ENCODE assay signal across 8 mouse cellular contexts in the genomic region with DNA sequence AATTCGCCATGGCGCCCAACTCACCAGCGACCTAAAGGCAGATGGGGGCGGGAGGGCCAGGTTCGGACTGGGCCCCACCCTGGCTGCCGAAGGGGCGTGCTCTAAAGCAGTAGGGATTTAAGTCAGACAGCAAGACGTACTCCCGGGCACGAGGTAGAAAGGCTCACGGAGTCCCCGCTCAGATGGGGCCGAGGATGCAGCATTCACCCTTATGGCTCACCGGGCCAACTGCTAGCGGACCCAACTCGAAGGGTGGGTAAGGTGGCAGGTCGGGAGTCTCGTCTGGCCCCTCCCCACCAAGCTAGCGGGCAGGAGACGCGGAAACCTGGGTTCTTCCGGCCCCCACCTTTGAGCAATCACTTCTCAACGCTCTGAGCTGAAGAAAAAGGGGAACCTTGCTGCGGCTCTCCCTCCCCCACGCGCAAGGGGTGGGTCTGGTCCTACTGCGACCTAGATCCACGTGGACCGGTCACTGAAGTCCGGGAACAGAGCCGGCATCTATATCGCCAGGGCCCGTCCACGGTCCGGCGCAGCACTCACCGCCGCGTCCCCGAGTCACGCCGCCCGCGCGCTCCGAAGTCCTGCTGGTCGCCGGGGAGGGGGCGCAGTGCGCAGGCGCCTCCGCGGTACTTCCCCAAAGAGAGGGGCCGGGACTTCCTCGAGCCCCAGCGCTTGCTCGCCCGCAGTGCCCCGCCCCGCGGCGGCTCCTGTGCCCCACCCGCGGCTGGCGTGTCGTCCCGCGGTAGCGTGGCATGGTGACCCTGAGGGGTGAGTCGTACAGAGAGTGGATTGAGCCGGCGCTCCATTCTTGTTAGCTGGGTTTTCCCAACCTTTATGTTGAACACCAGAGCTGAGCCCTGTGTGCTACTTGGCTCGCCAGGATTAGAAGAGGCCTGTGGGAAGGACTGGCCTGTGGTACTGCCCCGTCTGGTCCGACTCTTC. TPM values are rescaled to one million over a fixed set of nuclear protein-coding genes. Genes with fewer than 3 reads are reported as not detected.
DNase-seq lines count a peak whose midpoint lies in the region; ATAC-seq lines count a peak whose summit lies in the region.

A gene (minus strand): TSS at position 639 of the 942 bp plus-strand sequence.

- DNase-seq in CD4-positive helper T cell, adult 2 months (ENCODE audit: low read depth, low spot score): peak; percentile 92
- peak; percentile 89 for DNase-seq in brain, adult 2 months (ENCODE audit: low read depth, low spot score)
- DNase-seq in forebrain, embryonic 10.5 days (ENCODE audit: extremely low spot score, low spot score): peak; percentile 78
- peak; percentile 88 for DNase-seq in kidney, postnatal 14 days
- DNase-seq in neural tube, embryonic 11.5 days (ENCODE audit: low spot score): peak; percentile 84
- peak; percentile 61 for DNase-seq in telencephalon, adult 2 months (ENCODE audit: low read depth, low spot score)

- H3K4me3 ChIP-seq in forebrain, embryonic 10.5 days: peak within 1 kb of the TSS; percentile 80
- peak within 1 kb of the TSS; percentile 65 to 82 for H3K4me3 ChIP-seq in heart, embryonic 14.5 days (ENCODE audit: control insufficient read depth in 1 of 2, insufficient read depth in 1 of 2, low read depth in 1 of 2, low read length in 2 of 2)
- H3K4me3 ChIP-seq in liver, embryonic 15.5 days (replicated peaks): peak within 1 kb of the TSS; percentile 57
- peak within 1 kb of the TSS; percentile 67 for H3K4me3 ChIP-seq in neural tube, embryonic 11.5 days (ENCODE audit: low read depth, low read length)

- peaks cover 42% of the 10 kb centered on the region for H3K4me1 ChIP-seq in forebrain, embryonic 10.5 days
- peaks cover 4 to 8% of the 10 kb centered on the region in 2 experiments; a peak in 3 of 4 replicates for H3K4me1 ChIP-seq in heart, embryonic 14.5 days (ENCODE audit: control insufficient read depth in 2 of 2, insufficient read depth in 2 of 2, low read length in 2 of 2)
- H3K4me1 ChIP-seq in liver, embryonic 15.5 days (replicated peaks): peaks cover 7% of the 10 kb centered on the region
- H3K4me1 ChIP-seq in neural tube, embryonic 11.5 days (ENCODE audit: control insufficient read depth, insufficient read depth, low read length): peaks cover 8% of the 10 kb centered on the region

- H3K36me3 ChIP-seq in forebrain, embryonic 10.5 days (replicated peaks): peaks cover 29% of the 10 kb centered on the region
- H3K36me3 ChIP-seq in heart, embryonic 14.5 days (ENCODE audit: control insufficient read depth, insufficient read depth, low read length): peaks cover 12% of the 10 kb centered on the region
- 0 out of 2 replicates have a peak, but pooled peaks cover 4% of the 10 kb centered on the region for H3K36me3 ChIP-seq in liver, embryonic 15.5 days (replicated peaks)
- peaks cover 4% of the 10 kb centered on the region for H3K36me3 ChIP-seq in neural tube, embryonic 11.5 days (ENCODE audit: control insufficient read depth, insufficient read depth, low read length)

- peak; percentile 83 for ATAC-seq in heart, embryonic 14.5 days (ENCODE audit: insufficient number of reproducible peaks, insufficient read depth, low FRiP score, low read depth)
- ATAC-seq in liver, embryonic 15.5 days (ENCODE audit: insufficient read depth): peak; percentile 67
- ATAC-seq in neural tube, embryonic 11.5 days (ENCODE audit: insufficient read depth, low FRiP score, low TSS enrichment): peak; percentile 75

- H3K9ac ChIP-seq in heart, embryonic 14.5 days (ENCODE audit: low read length): peak within 1 kb of the TSS; percentile 81
- peak within 1 kb of the TSS; percentile 39 for H3K9ac ChIP-seq in liver, embryonic 15.5 days
- peak within 1 kb of the TSS; percentile 78 for H3K9ac ChIP-seq in neural tube, embryonic 11.5 days (ENCODE audit: low read length)

- peaks cover 25% of the 10 kb centered on the region for H3K27me3 ChIP-seq in forebrain, embryonic 10.5 days (ENCODE audit: poor library complexity, severe bottlenecking)
- no peaks in the 10 kb centered on the region for H3K27me3 ChIP-seq in heart, embryonic 14.5 days (ENCODE audit: control insufficient read depth, insufficient read depth, low read length)
- H3K27me3 ChIP-seq in liver, embryonic 15.5 days: peaks cover 29% of the 10 kb centered on the region
- no peaks in the 10 kb centered on the region for H3K27me3 ChIP-seq in neural tube, embryonic 11.5 days (ENCODE audit: control insufficient read depth, insufficient read depth, low read length)

- H3K4me2 ChIP-seq in heart, embryonic 14.5 days (ENCODE audit: low read length): peak within 1 kb of the TSS; percentile 91
- H3K4me2 ChIP-seq in liver, embryonic 15.5 days: peak within 1 kb of the TSS; percentile 74
- peak within 1 kb of the TSS; percentile 88 for H3K4me2 ChIP-seq in neural tube, embryonic 11.5 days (ENCODE audit: low read depth)

- under 1% methylated on average over 68 of the region's 75 CpGs for WGBS in forebrain, embryonic 10.5 days
- WGBS in heart, embryonic 14.5 days: under 1% methylated on average over 75 of the region's 75 CpGs
- WGBS in liver, embryonic 15.5 days (ENCODE audit: insufficient replicate concordance): under 1% methylated on average over 75 of the region's 75 CpGs
- 0% methylated on average over 74 of the region's 75 CpGs for WGBS in neural tube, embryonic 11.5 days

- no peaks in the 10 kb centered on the region for H3K9me3 ChIP-seq in forebrain, embryonic 10.5 days
- H3K9me3 ChIP-seq in heart, embryonic 14.5 days (ENCODE audit: control insufficient read depth, low read length): no peaks in the 10 kb centered on the region
- H3K9me3 ChIP-seq in liver, embryonic 15.5 days (replicated peaks): no peaks in the 10 kb centered on the region
- no peaks in the 10 kb centered on the region for H3K9me3 ChIP-seq in neural tube, embryonic 11.5 days (ENCODE audit: control insufficient read depth, low read length)

- H3K27ac ChIP-seq in forebrain, embryonic 10.5 days: peak within 1 kb of the TSS; percentile 95
- peak within 1 kb of the TSS; percentile 1 to 42; a peak in 3 of 4 replicates for H3K27ac ChIP-seq in heart, embryonic 14.5 days (replicated peaks in 1 of 2; ENCODE audit: control insufficient read depth in 1 of 2, insufficient read depth in 1 of 2, low read depth in 2 of 2, low read length in 2 of 2)
- H3K27ac ChIP-seq in liver, embryonic 15.5 days (replicated peaks): no peak within 1 kb of the TSS
- H3K27ac ChIP-seq in neural tube, embryonic 11.5 days (ENCODE audit: low read depth, low read length): peak within 1 kb of the TSS; percentile 44; the same call in 1 of the 2 replicates

RNA-seq across cellular contexts. Expression of the gene that starts here (rescaled TPM):
- 75.0 and 81.6 TPM in 2 replicates for polyA plus RNA-seq in forebrain, embryonic 10.5 days (2016; fragmentation: Nextera tagmentation; extraction: Ambion mirVana)
- 42.8 and 44.2 TPM in 2 replicates for polyA plus RNA-seq in heart, embryonic 14.5 days (2014; fragmentation: Nextera tagmentation; extraction: Ambion mirVana)
- 22.3 and 22.4 TPM in 2 replicates for polyA plus RNA-seq in liver, embryonic 15.5 days (2015; fragmentation: Nextera tagmentation; extraction: Ambion mirVana)
- 66.6 and 68.9 TPM in 2 replicates for polyA plus RNA-seq in neural tube, embryonic 11.5 days (2014; fragmentation: Nextera tagmentation; extraction: Ambion mirVana)
